Mouse (Mus musculus): ENCODE results near the gene Cited1. TPM values are rescaled to one million over a fixed set of nuclear protein-coding genes. Genes with fewer than 3 reads are reported as not detected.
"Not testable (repeated sequence)": the region's sequence is repeated elsewhere in the genome, so short reads cannot be mapped to it uniquely, and the experiment has no call there.

Gene Cited1
- polyA plus RNA-seq, 1 experiment from 2014 or later, result 967 TPM

DNA sequence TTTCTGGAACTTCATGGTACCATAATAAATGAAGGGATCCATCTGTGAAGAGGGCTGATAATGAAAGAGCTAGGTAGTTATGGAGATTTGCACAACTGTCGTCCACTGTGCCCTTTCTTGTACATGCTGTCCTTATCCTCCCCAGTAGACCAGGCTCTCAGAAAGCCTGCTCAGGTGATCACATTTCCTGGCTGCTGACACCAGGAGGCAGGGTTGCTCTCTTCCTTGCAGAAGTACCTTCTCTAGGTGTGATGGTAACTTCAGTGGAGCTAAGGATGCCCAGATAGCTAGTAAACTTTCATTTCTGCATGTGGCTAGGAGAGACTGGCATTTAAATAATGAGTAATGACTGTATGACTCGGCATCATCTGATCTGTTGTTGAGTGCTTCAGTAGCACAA is 7.6 kb downstream of the Cited1 start:
- Histone ChIP-seq H3K9me3 (replicated peaks; ENCODE audit: control insufficient read depth, low read length) (no peaks in the 10 kb centered on the region), H3K4me1 (ENCODE audit: control insufficient read depth, insufficient read depth, low read length) (no peaks in the 10 kb centered on the region), H3K27ac (ENCODE audit: low read depth, low read length) (no peak overlapping the region), H3K4me2 (no peak overlapping the region), H3K9ac (ENCODE audit: low read depth, low read length) (no peak overlapping the region), H3K4me3 (ENCODE audit: low read depth, low read length) (no peak overlapping the region), H3K36me3 (ENCODE audit: control insufficient read depth, insufficient read depth, low read length) (no peaks in the 10 kb centered on the region), H3K27me3 (ENCODE audit: control insufficient read depth, insufficient read depth, low read length) (peaks cover 16% of the 10 kb centered on the region)
- no peak for ATAC-seq (replicated peaks; ENCODE audit: insufficient number of reproducible peaks, low FRiP score, low TSS enrichment)
- WGBS (ENCODE audit: insufficient replicate concordance), result 64% methylated on average over 2 of the region's 2 CpGs

DNA sequence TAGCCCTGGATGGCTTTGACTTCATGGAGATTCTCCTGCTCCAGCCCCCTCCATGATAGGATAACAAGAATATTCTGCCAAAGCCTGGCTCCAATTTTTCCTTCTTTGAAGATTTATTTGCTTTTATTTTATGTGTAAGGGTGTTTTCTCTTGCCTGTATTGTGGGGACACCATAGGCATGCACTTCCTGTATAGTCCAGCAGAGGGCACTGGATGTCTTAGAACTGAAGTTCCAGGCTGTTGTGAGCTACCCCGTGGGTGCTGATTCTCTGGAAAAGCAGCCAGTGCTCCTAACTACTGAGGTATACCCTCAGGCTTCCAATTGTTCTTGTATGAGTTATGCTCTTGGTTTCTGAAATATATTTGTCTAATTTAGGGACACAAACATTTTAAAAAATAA is 32.9 kb downstream of the Cited1 start:
- Histone ChIP-seq H3K9ac (ENCODE audit: low read depth, low read length) (no peak overlapping the region), H3K36me3 (ENCODE audit: control insufficient read depth, insufficient read depth, low read length) (no peaks in the 10 kb centered on the region), H3K4me1 (ENCODE audit: control insufficient read depth, insufficient read depth, low read length) (no peaks in the 10 kb centered on the region), H3K27me3 (ENCODE audit: control insufficient read depth, insufficient read depth, low read length) (no peaks in the 10 kb centered on the region; the same call in 1 of the 2 replicates), H3K27ac (ENCODE audit: low read depth, low read length) (no peak overlapping the region), H3K9me3 (replicated peaks; ENCODE audit: control insufficient read depth, low read length) (no peaks in the 10 kb centered on the region), H3K4me3 (ENCODE audit: low read depth, low read length) (no peak overlapping the region), H3K4me2 (no peak overlapping the region)
- ATAC-seq (replicated peaks; ENCODE audit: insufficient number of reproducible peaks, low FRiP score, low TSS enrichment), result no peak
- WGBS (ENCODE audit: insufficient replicate concordance), result 14% methylated on average over 1 of the region's 1 CpGs

DNA sequence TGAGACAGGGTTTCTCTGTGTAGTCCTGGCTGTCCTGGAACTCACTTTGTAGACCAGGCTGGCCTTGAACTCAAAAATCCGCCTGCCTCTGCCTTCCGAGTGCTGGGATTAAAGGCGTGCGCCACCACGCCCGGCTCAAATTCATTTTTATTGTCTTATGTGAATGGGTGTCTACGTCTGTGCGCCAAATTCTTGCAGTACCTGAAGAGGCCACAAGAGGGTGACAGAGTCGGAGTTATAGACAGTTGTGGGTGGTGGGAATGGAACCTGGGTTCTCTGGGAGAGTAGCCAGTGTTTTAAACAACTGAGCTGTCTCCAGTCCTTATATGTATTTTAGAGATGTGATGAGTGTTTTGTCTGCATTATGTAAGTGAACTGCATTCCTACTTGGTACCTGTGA is 36.6 kb downstream of the Cited1 start:
- not testable (repeated sequence) for H3K4me3 ChIP-seq (ENCODE audit: low read depth, low read length); H3K4me1 ChIP-seq (ENCODE audit: control insufficient read depth, insufficient read depth, low read length); H3K27ac ChIP-seq (ENCODE audit: low read depth, low read length); H3K27me3 ChIP-seq (ENCODE audit: control insufficient read depth, insufficient read depth, low read length); H3K4me2 ChIP-seq; H3K36me3 ChIP-seq (ENCODE audit: control insufficient read depth, insufficient read depth, low read length); ATAC-seq (replicated peaks; ENCODE audit: insufficient number of reproducible peaks, low FRiP score, low TSS enrichment); H3K9ac ChIP-seq (ENCODE audit: low read depth, low read length); H3K9me3 ChIP-seq (replicated peaks; ENCODE audit: control insufficient read depth, low read length)
- 45% methylated on average over 9 of the region's 9 CpGs for WGBS (ENCODE audit: insufficient replicate concordance)

Small RNA genes lying within 50 kb of the gene (microRNA-seq; reads per million reads assigned to microRNA genes)
- gene Gm26318 (ENCODE audit: borderline number of aligned reads), result not detected

Other genes starting within 250 kb of the Cited1 start
- 0.52 and 0.92 TPM in 2 replicates for gene Rtl5, start 180.9 kb downstream of the Cited1 start, polyA plus RNA-seq (2014; fragmentation: Nextera tagmentation; extraction: Ambion mirVana)
- gene Pin4, start 132.7 kb downstream of the Cited1 start, polyA plus RNA-seq (2014; fragmentation: Nextera tagmentation; extraction: Ambion mirVana), result 50.9 and 54.2 TPM in 2 replicates
- gene Ercc6l, start 95.1 kb downstream of the Cited1 start, polyA plus RNA-seq (2014; fragmentation: Nextera tagmentation; extraction: Ambion mirVana), result 9.8 and 13.3 TPM in 2 replicates
- 515 and 606 TPM in 2 replicates for gene Rps4x, start 62.8 kb downstream of the Cited1 start, polyA plus RNA-seq (2014; fragmentation: Nextera tagmentation; extraction: Ambion mirVana)